Mouse (Mus musculus) hindbrain, embryonic 13.5 days (tissue): ENCODE measurements around the gene Uqcc2. TPM values are rescaled to one million over a fixed set of nuclear protein-coding genes. Genes with fewer than 3 reads are reported as not detected.

Experiments used
- ATAC-seq: fragments of 200-750 bp; cut with Nextera tagmentation; 2 replicates; pipeline ENCODE4 v1.8.0; 2017; ENCODE audit warnings: moderate TSS enrichment; ENCODE audit not compliant: low FRiP score
- H3K27ac ChIP-seq: fragments of 300-500 bp; sonication (generic); 2 replicates; pipeline ENCODE4 v1.5.1; 2015; ENCODE audit warnings: inconsistent platforms, mild to moderate bottlenecking, moderate library complexity
- H3K27me3 ChIP-seq: fragments of 300-500 bp; sonication (generic); 2 replicates; pipeline ENCODE4 v1.6.1; 2015; ENCODE audit warnings: mild to moderate bottlenecking, inconsistent platforms
- H3K36me3 ChIP-seq: fragments of 300-500 bp; sonication (generic); 2 replicates; pipeline ENCODE4 v1.6.1; 2015; ENCODE audit warnings: mild to moderate bottlenecking, inconsistent platforms
- H3K4me1 ChIP-seq: fragments of 300-500 bp; sonication (generic); replicated peaks from 2 replicates; pipeline ENCODE4 v1.6.1; 2015; ENCODE audit warnings: inconsistent platforms
- H3K4me2 ChIP-seq: fragments of 300-500 bp; sonication (generic); 2 replicates; pipeline ENCODE4 v1.6.1; 2015; ENCODE audit warnings: inconsistent platforms, mild to moderate bottlenecking, moderate library complexity
- H3K4me3 ChIP-seq: fragments of 300-500 bp; sonication (generic); 2 replicates; pipeline ENCODE4 v1.5.1; 2015; ENCODE audit warnings: mild to moderate bottlenecking, inconsistent platforms
- H3K9ac ChIP-seq: fragments of 300-500 bp; sonication (generic); 2 replicates; pipeline ENCODE4 v1.6.1; 2015; ENCODE audit warnings: mild to moderate bottlenecking, inconsistent platforms
- H3K9me3 ChIP-seq: fragments of 300-500 bp; sonication (generic); 2 replicates; pipeline ENCODE4 v1.6.1; 2016; ENCODE audit warnings: inconsistent platforms
- WGBS: fragments of 180-500 bp; shearing (Covaris S2); methylation state at CpG from one replicate; pipeline ENCODE4 v1.1.7; 2015; 5-methylcytosine and 5-hydroxymethylcytosine counted together
- polyA plus RNA-seq: library from polyadenylated mRNA; unstranded; fragments of >200 nt; fragmentation: Nextera tagmentation; extraction: Ambion mirVana; gene quantifications from 2 replicates; pipeline ENCODE4 v1.2.1, GENCODE M21; 2015

Uqcc2 gene
- polyA plus RNA-seq, 1 experiment from 2014 or later: 335 TPM

DNA sequence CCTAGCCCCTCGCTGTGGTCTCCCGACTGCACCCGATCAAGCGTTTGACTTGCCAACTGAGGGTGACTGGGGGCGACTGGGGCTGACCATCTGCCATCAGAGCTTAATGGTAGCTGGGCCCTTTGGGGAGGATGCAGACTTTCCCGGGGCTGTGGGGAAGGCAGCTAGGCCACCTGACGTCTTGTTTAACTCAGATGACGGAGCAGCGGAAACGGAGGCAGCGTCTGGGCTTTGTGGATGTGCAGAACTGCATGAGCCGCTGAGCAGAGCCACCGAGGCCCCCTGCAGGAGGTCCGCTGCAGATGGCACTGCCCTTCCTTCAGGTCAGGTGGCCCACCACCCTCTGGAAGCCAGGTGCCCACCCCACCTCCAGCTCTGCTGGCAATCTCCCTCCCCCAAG lies 12.4 kb downstream of the Uqcc2 start:
- WGBS: 26% methylated on average over 14 of the region's 14 CpGs
- Histone ChIP-seq H3K36me3 (peaks cover 30% of the 10 kb centered on the region), H3K9ac (0 out of 2 replicates have a peak overlapping the region, but pooled peaks have one; percentile 30), H3K27me3 (0 out of 2 replicates have a peak, but pooled peaks cover 18% of the 10 kb centered on the region), H3K4me2 (0 out of 2 replicates have a peak overlapping the region, but pooled peaks have one; percentile 27), H3K4me3 (no peak overlapping the region), H3K4me1 (peaks cover 46% of the 10 kb centered on the region), H3K9me3 (no peaks in the 10 kb centered on the region), H3K27ac (0 out of 2 replicates have a peak overlapping the region, but pooled peaks have one; percentile 20)
- no peak for ATAC-seq

DNA sequence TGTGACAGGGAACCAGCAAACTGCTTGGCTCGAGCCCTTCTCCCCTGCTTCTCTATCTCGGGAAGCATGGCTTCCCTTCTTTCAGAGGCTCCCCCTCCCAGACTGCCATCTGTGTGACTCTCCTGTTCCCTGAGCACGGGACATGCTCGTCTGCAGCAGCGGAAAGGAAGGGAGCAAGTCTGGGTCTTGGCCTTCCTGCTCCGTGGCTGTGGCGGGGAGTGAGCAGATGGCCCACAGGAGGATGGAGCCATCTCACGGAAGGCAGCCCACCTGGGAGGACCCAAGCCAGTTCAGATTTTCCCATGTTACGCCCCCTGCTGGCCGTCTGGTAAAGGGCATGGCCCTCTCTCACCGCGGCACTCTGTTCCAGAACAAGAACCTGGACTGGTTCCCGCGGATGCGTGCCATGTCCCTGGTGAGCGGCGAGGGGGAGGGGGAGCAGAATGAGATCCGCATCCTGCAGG lies 13.1 kb downstream of the Uqcc2 start:
- peaks cover 39% of the 10 kb centered on the region for H3K4me1 ChIP-seq
- peak overlapping the region; percentile 27; the same call in 1 of the 2 replicates for H3K4me2 ChIP-seq
- ATAC-seq: peak; percentile 38; the same call in 1 of the 2 replicates
- H3K36me3 ChIP-seq: peaks cover 30% of the 10 kb centered on the region
- 0 out of 2 replicates have a peak overlapping the region, but pooled peaks have one; percentile 30 for H3K9ac ChIP-seq
- 8% methylated on average over 18 of the region's 18 CpGs for WGBS
- H3K27ac ChIP-seq: no peak overlapping the region
- H3K4me3 ChIP-seq: no peak overlapping the region
- H3K9me3 ChIP-seq: no peaks in the 10 kb centered on the region
- H3K27me3 ChIP-seq: 0 out of 2 replicates have a peak, but pooled peaks cover 18% of the 10 kb centered on the region

DNA sequence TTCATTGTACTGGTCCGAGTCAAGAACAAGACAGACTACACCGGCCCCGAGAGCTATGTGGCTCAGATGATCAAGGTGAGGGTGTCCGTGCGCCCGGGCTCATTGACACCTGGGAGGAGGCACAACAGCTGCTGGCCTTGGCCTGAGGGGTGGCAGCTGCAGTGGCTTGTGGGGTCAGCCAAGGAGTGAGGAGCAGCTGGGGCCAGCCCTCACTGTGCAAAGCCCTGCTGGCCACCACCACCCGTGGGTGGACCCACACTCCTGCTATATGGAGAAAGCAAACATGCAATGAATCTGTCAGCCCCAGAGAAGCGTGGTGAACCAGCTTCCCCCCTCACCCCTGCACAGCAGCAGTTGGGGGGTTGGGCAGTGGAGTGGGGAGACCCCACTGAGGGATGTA lies 13.8 kb downstream of the Uqcc2 start:
- ATAC-seq: no peak
- H3K36me3 ChIP-seq: peaks cover 30% of the 10 kb centered on the region
- no peak overlapping the region for H3K4me2 ChIP-seq
- peaks cover 33% of the 10 kb centered on the region for H3K4me1 ChIP-seq
- 69% methylated on average over 8 of the region's 8 CpGs for WGBS
- H3K27me3 ChIP-seq: 0 out of 2 replicates have a peak, but pooled peaks cover 18% of the 10 kb centered on the region
- H3K4me3 ChIP-seq: no peak overlapping the region
- H3K9me3 ChIP-seq: no peaks in the 10 kb centered on the region
- H3K9ac ChIP-seq: no peak overlapping the region
- H3K27ac ChIP-seq: no peak overlapping the region

DNA sequence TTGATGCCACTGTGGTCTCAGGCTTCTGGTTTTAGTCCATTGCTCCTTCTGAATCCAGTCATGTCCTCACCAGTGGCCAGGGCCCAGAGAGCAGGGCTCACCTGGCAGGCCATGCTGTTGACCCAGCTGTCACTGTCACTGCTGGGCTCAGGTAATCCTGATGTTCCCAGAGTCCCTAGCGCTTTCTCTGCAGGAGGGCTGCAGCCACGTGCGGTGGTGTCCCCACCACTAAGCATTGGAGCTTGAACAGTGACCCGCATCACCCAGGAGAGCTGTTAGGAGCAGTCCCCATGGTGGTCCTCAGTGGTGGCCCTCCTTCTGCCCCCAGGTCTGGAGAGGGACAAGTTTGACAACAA lies 14.2 kb downstream of the Uqcc2 start:
- Histone ChIP-seq H3K4me3 (no peak overlapping the region), H3K9ac (no peak overlapping the region), H3K4me1 (peaks cover 29% of the 10 kb centered on the region), H3K36me3 (peaks cover 30% of the 10 kb centered on the region), H3K9me3 (no peaks in the 10 kb centered on the region), H3K27me3 (0 out of 2 replicates have a peak, but pooled peaks cover 18% of the 10 kb centered on the region), H3K4me2 (no peak overlapping the region), H3K27ac (no peak overlapping the region)
- 72% methylated on average over 4 of the region's 4 CpGs for WGBS
- no peak for ATAC-seq

DNA sequence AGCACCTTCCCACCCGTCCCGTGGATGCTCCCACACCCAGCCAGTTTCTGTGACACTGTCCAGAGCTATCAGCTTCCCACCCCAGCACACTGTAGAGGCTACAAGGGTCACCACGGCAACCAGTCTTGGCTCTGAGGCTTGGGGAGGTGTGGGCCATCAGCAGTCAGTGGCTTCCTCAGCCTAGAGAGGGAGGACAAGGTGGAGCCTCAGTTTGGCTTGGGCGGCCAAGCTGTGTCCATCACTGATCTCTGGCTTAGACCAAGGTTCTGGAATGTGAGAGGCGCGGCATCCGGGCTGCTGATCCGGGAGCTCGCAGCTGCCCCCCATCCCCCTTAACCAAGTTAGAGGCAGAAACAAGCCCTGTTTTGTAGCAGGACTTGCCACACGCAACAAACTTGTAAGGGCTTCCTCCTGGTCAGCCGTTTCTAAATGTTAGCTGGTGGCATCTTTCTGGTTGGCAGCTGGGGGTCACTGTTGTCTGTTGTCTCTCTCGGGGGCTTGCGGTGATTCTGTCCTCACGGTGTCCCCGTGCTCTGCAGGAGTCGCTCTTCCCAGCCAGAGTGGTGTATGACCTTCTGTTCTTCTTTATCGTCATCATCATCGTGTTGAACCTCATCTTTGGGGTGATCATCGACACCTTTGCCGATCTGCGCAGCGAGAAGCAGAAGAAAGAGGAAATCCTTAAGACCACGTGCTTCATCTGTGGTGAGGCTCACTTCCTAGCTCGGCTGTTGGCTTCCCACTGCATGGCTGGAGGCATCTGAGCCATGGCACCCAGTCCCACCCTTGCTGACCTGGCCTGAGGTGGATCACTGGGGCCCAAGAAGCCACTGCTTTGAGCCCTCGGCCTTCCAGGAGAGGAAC lies 14.8 kb downstream of the Uqcc2 start:
- ATAC-seq: no peak
- 0 out of 2 replicates have a peak, but pooled peaks cover 20% of the 10 kb centered on the region for H3K27me3 ChIP-seq
- H3K27ac ChIP-seq: no peak overlapping the region
- peaks cover 27% of the 10 kb centered on the region for H3K36me3 ChIP-seq
- H3K9me3 ChIP-seq: no peaks in the 10 kb centered on the region
- H3K4me1 ChIP-seq: peaks cover 26% of the 10 kb centered on the region
- 86% methylated on average over 25 of the region's 25 CpGs for WGBS
- H3K4me3 ChIP-seq: no peak overlapping the region
- H3K9ac ChIP-seq: no peak overlapping the region
- no peak overlapping the region for H3K4me2 ChIP-seq

DNA sequence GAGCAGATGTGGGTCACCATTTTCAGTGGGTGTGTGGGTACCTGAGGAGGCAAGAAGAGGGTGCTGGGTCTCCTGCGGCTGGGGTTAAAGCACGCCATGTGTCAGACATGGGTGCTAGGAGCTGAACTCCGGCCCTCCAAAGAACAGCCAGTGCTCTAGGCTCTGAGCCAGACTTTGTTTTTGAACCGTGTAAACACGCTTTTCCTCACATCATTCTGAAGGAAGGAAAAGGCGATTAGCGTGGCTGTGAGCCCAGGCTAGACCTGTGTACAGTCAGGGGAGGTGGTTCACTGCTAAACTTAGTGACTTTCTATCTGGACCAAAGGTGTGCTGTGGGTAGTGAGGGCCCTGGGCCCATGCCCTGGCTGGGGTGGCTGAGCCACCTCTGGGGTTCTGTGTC lies 23.6 kb downstream of the Uqcc2 start:
- Histone ChIP-seq H3K36me3 (no peaks in the 10 kb centered on the region), H3K27me3 (0 out of 2 replicates have a peak, but pooled peaks cover 10% of the 10 kb centered on the region), H3K9ac (no peak overlapping the region), H3K4me1 (no peaks in the 10 kb centered on the region), H3K4me2 (no peak overlapping the region), H3K27ac (no peak overlapping the region), H3K9me3 (no peaks in the 10 kb centered on the region), H3K4me3 (no peak overlapping the region)
- 89% methylated on average over 7 of the region's 7 CpGs for WGBS
- ATAC-seq: no peak

DNA sequence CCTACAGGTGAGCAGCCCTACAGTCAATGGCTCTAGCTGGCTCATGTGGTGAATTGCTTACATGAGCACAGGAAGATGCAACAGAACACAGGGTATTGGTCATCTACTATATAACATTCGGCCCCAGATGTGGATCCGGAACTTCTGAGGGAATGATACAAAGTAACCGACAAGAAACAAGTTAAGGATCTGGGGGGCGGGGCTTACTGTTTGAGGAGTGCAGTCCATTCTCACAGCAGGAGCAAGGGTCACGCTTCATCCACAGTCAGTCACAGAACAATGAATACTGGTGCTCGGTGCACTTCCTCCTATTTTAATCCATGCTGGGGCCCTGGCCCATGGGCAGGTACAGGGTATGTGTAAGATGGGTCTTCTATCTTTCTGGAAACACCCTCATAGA lies 25.8 kb downstream of the Uqcc2 start:
- 68% methylated on average over 6 of the region's 6 CpGs for WGBS
- H3K4me3 ChIP-seq: no peak overlapping the region

DNA sequence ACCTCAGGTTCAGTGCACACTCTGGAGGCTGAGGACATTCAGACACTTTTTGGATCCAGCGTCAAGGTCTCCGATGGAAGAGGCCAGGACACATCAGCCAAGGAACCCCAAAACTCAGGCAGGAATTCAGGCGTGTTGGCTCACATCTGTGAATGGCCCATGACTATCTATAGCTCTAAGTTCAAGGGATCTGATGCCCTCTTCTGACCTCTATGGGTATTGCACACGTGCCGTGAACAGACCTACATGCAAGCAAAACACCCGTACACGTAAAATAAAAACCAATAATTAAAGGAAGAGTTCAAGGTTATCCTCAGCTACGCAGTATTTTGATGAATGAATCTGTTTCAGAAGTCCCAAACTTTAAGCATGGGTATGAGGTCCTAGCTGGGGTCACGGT lies 27.0 kb downstream of the Uqcc2 start:
- Histone ChIP-seq H3K4me1 (0 out of 2 replicates have a peak, but pooled peaks cover under 1% of the 10 kb centered on the region), H3K9me3 (no peaks in the 10 kb centered on the region), H3K4me3 (no peak overlapping the region), H3K4me2 (no peak overlapping the region), H3K9ac (no peak overlapping the region), H3K27ac (no peak overlapping the region), H3K36me3 (no peaks in the 10 kb centered on the region), H3K27me3 (no peaks in the 10 kb centered on the region)
- ATAC-seq: no peak
- WGBS: 89% methylated on average over 9 of the region's 9 CpGs

More for the DNA sequence above, 25.8 kb downstream of the Uqcc2 start:
- H3K9ac ChIP-seq: no peak overlapping the region
- H3K9me3 ChIP-seq: no peaks in the 10 kb centered on the region
- H3K27me3 ChIP-seq: 0 out of 2 replicates have a peak, but pooled peaks cover 2% of the 10 kb centered on the region
- ATAC-seq: no peak
- no peaks in the 10 kb centered on the region for H3K36me3 ChIP-seq
- H3K4me2 ChIP-seq: no peak overlapping the region
- no peaks in the 10 kb centered on the region for H3K4me1 ChIP-seq
- no peak overlapping the region for H3K27ac ChIP-seq

DNA sequence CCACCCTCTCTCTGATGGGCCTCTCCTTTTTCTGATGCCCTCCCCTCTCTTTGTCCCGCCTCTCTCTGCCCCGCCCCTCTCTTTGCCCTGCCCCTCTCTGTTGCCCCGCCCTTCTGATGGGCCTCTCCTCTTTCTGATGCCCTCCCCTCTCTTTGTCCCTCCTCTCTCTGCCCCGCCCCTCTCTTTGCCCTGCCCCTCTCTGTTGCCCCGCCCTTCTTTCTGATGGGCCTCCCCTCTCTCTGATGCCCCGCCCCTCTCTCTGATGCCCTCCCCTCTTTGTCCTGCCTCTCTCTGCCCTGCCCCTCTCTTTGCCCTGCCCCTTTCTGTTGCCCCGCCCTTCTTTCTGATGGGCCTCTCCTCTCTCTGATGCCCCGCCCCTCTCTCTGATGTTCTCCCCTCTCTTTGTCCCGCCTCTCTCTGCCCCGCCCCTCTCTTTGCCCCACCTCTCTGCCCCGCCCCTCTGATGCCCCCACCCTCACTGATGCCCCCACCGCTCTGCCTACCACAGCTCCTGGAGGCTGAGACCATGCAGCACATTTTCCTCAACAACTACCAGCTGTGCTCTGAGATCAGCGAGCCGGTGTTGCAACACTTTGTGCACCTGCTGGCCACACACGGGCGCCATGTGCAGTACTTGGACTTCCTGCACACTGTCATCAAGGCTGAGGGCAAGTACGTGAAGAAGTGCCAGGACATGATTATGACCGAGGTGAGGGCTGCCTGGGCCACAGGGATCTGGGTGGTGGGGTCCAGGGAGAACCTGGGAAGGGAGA lies 27.8 kb downstream of the Uqcc2 start:
- WGBS: 71% methylated on average over 15 of the region's 18 CpGs
- no peaks in the 10 kb centered on the region for H3K9me3 ChIP-seq
- H3K36me3 ChIP-seq: no peaks in the 10 kb centered on the region
- no peak for ATAC-seq
- no peaks in the 10 kb centered on the region for H3K27me3 ChIP-seq
- H3K27ac ChIP-seq: no peak overlapping the region
- no peak overlapping the region for H3K4me3 ChIP-seq
- no peak overlapping the region for H3K9ac ChIP-seq
- H3K4me2 ChIP-seq: no peak overlapping the region
- 0 out of 2 replicates have a peak, but pooled peaks cover 4% of the 10 kb centered on the region for H3K4me1 ChIP-seq

DNA sequence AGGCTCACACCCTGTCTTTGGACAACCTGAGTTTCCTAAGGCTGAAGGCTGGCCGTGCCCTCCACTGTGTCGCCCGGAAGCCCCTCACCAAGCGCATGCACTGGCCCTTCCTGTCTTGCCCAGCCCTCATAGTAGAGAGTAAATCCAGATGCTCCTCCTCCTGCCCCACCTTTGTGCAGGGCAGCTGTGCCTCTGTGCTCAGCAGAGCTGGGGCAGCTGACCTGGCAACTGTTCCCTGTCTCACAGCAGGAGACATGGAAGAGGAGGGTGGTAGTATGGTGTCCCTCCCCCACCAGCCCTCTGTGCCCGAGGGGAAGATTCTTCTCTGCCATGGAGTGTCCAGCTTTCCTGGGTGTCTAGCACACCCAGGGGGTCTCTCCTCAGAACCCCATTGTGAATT lies 32.0 kb downstream of the Uqcc2 start:
- Histone ChIP-seq H3K4me2 (no peak overlapping the region), H3K9me3 (no peaks in the 10 kb centered on the region), H3K27me3 (0 out of 2 replicates have a peak, but pooled peaks cover 3% of the 10 kb centered on the region), H3K27ac (no peak overlapping the region), H3K36me3 (no peaks in the 10 kb centered on the region), H3K4me3 (no peak overlapping the region), H3K4me1 (0 out of 2 replicates have a peak, but pooled peaks cover 4% of the 10 kb centered on the region), H3K9ac (no peak overlapping the region)
- ATAC-seq: no peak
- WGBS: 80% methylated on average over 5 of the region's 5 CpGs

DNA sequence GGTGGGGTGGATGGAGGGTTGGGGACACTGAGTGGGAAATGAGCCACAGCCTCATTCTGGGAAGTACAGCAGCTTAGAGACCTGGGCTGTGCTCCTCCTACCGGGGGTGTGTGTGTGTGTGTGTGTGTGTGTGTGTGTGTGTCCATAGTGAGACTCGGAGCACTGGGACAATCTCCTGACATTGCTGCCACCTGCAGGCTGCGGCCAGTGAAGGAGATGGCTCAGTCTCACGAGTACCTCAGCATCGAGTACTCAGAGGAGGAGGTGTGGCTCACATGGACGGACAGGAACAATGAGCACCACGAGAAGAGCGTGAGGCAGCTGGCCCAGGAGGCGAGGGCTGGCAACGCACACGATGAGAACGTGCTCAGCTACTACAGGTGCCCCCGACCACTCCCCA lies 38.0 kb downstream of the Uqcc2 start:
- Histone ChIP-seq H3K27ac (no peak overlapping the region), H3K9me3 (no peaks in the 10 kb centered on the region), H3K36me3 (no peaks in the 10 kb centered on the region), H3K27me3 (peaks cover 6% of the 10 kb centered on the region; the same call in 1 of the 2 replicates), H3K9ac (no peak overlapping the region), H3K4me1 (peaks cover 4% of the 10 kb centered on the region; the same call in 1 of the 2 replicates), H3K4me3 (no peak overlapping the region), H3K4me2 (no peak overlapping the region)
- 33% methylated on average over 13 of the region's 13 CpGs for WGBS
- peak; percentile 28; the same call in 1 of the 2 replicates for ATAC-seq

DNA sequence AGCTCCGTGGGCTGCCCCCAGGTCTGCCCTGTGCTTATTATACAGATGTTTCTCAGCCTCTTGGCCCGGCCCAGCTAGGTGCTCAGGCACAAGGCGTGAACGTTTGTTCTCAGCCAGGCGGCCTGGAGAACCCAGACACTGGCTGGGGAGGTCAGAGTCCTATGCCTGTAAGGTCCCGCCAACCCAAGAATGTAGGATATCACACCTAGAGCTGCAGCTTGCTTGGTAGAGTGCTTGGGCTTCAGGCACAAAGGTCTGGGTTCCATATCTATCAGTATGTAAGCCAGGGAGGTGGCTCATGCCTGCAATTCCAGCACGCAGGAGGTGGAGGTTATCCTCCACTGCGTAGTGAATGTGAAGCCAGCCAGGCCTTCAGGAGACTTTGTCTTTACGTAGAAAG lies 43.6 kb downstream of the Uqcc2 start:
- no peaks in the 10 kb centered on the region for H3K36me3 ChIP-seq
- no peak overlapping the region for H3K9ac ChIP-seq
- no peak overlapping the region for H3K27ac ChIP-seq
- H3K4me1 ChIP-seq: no peaks in the 10 kb centered on the region; the same call in 1 of the 2 replicates
- 86% methylated on average over 9 of the region's 9 CpGs for WGBS
- no peak overlapping the region for H3K4me2 ChIP-seq
- peaks cover 3% of the 10 kb centered on the region; the same call in 1 of the 2 replicates for H3K27me3 ChIP-seq
- H3K4me3 ChIP-seq: no peak overlapping the region
- no peaks in the 10 kb centered on the region for H3K9me3 ChIP-seq
- ATAC-seq: no peak
